Mouse (Mus musculus) urinary bladder, postnatal 0 days (tissue): ENCODE results near the gene Ces2c. TPM values are rescaled to one million over a fixed set of nuclear protein-coding genes. Genes with fewer than 3 reads are reported as not detected.

Experiments used
- polyA plus RNA-seq: library from polyadenylated mRNA; unstranded; fragments of >200 nt; fragmentation: Nextera tagmentation; extraction: Ambion mirVana; gene quantifications from 2 replicates; pipeline ENCODE4 v1.2.1, GENCODE M21; 2015

Gene Ces2c
- polyA plus RNA-seq, result not detected in 2 replicates

GRCm38 (mm10) chr8:104846831-104847230 is at the start of gene Ces2c:
Gene Ces2c (plus strand): TSS chr8:104847068.

GRCm38 (mm10) chr8:104831440-104831839 is 15.4 kb upstream of the Ces2c start, which contains the start of gene Ces2b:
Gene Ces2b (plus strand): TSS chr8:104831572.

Other genes with a start within 250 kb of the Ces2c start
- gene Cdh16, start 222.7 kb upstream of the Ces2c start, polyA plus RNA-seq, result not detected in 2 replicates
- 4.9 and 6.0 TPM in 2 replicates for gene Rrad, start 215.7 kb upstream of the Ces2c start, polyA plus RNA-seq
- 86.3 and 88.5 TPM in 2 replicates for gene Ciao2b, start 205.1 kb upstream of the Ces2c start, polyA plus RNA-seq
- 0.10 and 0.17 TPM in 2 replicates for gene Ces2a, start 113.1 kb upstream of the Ces2c start, polyA plus RNA-seq
- gene Ces2b, start 15.5 kb upstream of the Ces2c start, polyA plus RNA-seq, result 0.64 and 1.1 TPM in 2 replicates
- gene Ces2e, start 79.2 kb downstream of the Ces2c start, polyA plus RNA-seq, result 1.4 and 1.7 TPM in 2 replicates
- gene Ces2f, start 100.3 kb downstream of the Ces2c start, polyA plus RNA-seq, result 0.19 and 0.69 TPM in 2 replicates
- 6.0 and 6.4 TPM in 2 replicates for gene Ces2g, start 114.7 kb downstream of the Ces2c start, polyA plus RNA-seq
- gene Ces2h, start 153.8 kb downstream of the Ces2c start, polyA plus RNA-seq, result not detected in 2 replicates
- gene Ces3a, start 201.5 kb downstream of the Ces2c start, polyA plus RNA-seq, result 0.11 TPM in 1 of 2 replicates, not detected in the other
- gene Ces3b, start 236.7 kb downstream of the Ces2c start, polyA plus RNA-seq, result not detected in 2 replicates